Mouse (Mus musculus) layer of hippocampus, adult 9-11 months (tissue): Measurements from ENCODE around the gene Akap12.

Experiments
- DNase-seq: peaks from one replicate; pipeline ENCODE4 v3.0.0; 2022

The Akap12 gene

GRCm38 (mm10) chr10:4266041-4266930, at the start of gene Akap12:
Gene Akap12, plus strand, starts transcription at chr10:4266380.
- DNase-seq = peak; percentile 11

- DNase-seq = no peak
Measured at GRCm38 (mm10) chr10:4230563-4231359, 35.4 kb upstream of the Akap12 start.

GRCm38 (mm10) chr10:4233102-4233501, 33.1 kb upstream of the Akap12 start:
- DNase-seq = peak; percentile 19

GRCm38 (mm10) chr10:4239794-4240574, 26.2 kb upstream of the Akap12 start:
- DNase-seq = no peak

GRCm38 (mm10) chr10:4243591-4244300, 22.4 kb upstream of the Akap12 start:
- no peak for DNase-seq

GRCm38 (mm10) chr10:4245812-4246211, 20.4 kb upstream of the Akap12 start:
- DNase-seq = no peak

- no peak for DNase-seq
Measured at GRCm38 (mm10) chr10:4246407-4246806, 19.8 kb upstream of the Akap12 start.

GRCm38 (mm10) chr10:4249235-4249845, 16.8 kb upstream of the Akap12 start:
- DNase-seq = no peak

GRCm38 (mm10) chr10:4250681-4251080, 15.5 kb upstream of the Akap12 start:
- no peak for DNase-seq

GRCm38 (mm10) chr10:4253613-4254012, 12.6 kb upstream of the Akap12 start:
- DNase-seq = no peak

GRCm38 (mm10) chr10:4254459-4254858, 11.7 kb upstream of the Akap12 start:
- no peak for DNase-seq

GRCm38 (mm10) chr10:4260925-4261324, 5.3 kb upstream of the Akap12 start:
- no peak for DNase-seq

- DNase-seq = no peak
Measured at GRCm38 (mm10) chr10:4261359-4261952, 4.7 kb upstream of the Akap12 start.

GRCm38 (mm10) chr10:4265641-4266040, 539 bp upstream of the Akap12 start:
- DNase-seq = peak; percentile 13

- no peak for DNase-seq
Measured at GRCm38 (mm10) chr10:4266931-4267310, 741 bp downstream of the Akap12 start.

- DNase-seq = no peak
Measured at GRCm38 (mm10) chr10:4267481-4267880, 1.3 kb downstream of the Akap12 start.

GRCm38 (mm10) chr10:4268140-4268539, 2.0 kb downstream of the Akap12 start:
- no peak for DNase-seq

GRCm38 (mm10) chr10:4275572-4275971, 9.4 kb downstream of the Akap12 start:
- DNase-seq = no peak

GRCm38 (mm10) chr10:4276081-4276480, 9.9 kb downstream of the Akap12 start:
- DNase-seq = no peak

- DNase-seq = no peak
Measured at GRCm38 (mm10) chr10:4278041-4278440, 11.9 kb downstream of the Akap12 start.

- no peak for DNase-seq
Measured at GRCm38 (mm10) chr10:4282395-4282794, 16.2 kb downstream of the Akap12 start.

- no peak for DNase-seq
Measured at GRCm38 (mm10) chr10:4284781-4285180, 18.6 kb downstream of the Akap12 start.
